Mouse (Mus musculus) megakaryocyte, embryonic 14.5 days (primary cell): ENCODE data around the gene Tyk2. TPM values are rescaled to one million over a fixed set of nuclear protein-coding genes. Genes with fewer than 3 reads are reported as not detected.

ENCODE experiments used
- H3K27me3 ChIP-seq: replicated peaks from 2 replicates; pipeline ENCODE3; 2012; ENCODE audit warnings: inconsistent platforms
- H3K36me3 ChIP-seq: replicated peaks from 2 replicates; pipeline ENCODE3; 2012; ENCODE audit warnings: low read length, inconsistent platforms, mixed read lengths
- H3K4me1 ChIP-seq: 2 replicates; pipeline ENCODE4 v1.6.1; 2012; ENCODE audit warnings: inconsistent platforms
- H3K4me3 ChIP-seq: replicated peaks from 2 replicates; pipeline ENCODE3; 2012; ENCODE audit warnings: moderate library complexity, mild to moderate bottlenecking, inconsistent platforms
- H3K9me3 ChIP-seq: 2 replicates; pipeline ENCODE4 v1.6.1; 2012; ENCODE audit warnings: inconsistent platforms
- FLI1 ChIP-seq: IDR thresholded peaks from 2 replicates; pipeline ENCODE4 v1.6.1; 2012; ENCODE audit warnings: low read length, inconsistent platforms, mixed read lengths
- GATA1 ChIP-seq: IDR thresholded peaks from 3 replicates; pipeline ENCODE4 v1.6.1; 2012; ENCODE audit warnings: mixed read lengths, low read length, inconsistent platforms, borderline replicate concordance
- polyA plus RNA-seq: library from polyadenylated mRNA; stranded (reverse); fragments of >175 nt; gene quantifications from 2 replicates; pipeline ENCODE4 v1.2.3, GENCODE M21; 2012; ENCODE audit warnings: low replicate concordance; ENCODE audit not compliant: insufficient read depth

The Tyk2 gene
- polyA plus RNA-seq, 1 experiment, result 17.9 TPM

DNA sequence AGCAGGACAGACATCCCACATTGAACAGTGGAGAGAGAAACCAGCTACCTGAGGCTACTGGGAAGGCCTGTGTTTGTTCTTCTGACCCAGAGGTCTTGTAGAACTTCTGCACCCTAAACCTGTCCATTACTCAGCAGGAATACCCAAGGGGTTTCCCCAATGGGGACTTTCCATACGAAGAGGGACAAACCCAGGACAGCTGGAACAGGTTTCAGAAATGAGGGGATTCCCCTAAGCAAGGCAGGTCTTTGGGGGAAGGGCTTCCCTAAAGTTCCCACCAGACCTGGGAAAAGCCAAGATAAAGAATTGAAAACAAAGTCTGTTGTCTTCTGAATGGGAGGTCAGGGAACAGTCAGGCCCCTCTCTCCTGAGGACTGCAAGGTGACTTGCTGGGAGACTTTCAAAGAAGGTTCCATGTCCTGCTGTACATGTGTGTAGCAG is 4.9 kb upstream of the Tyk2 start:
- TF ChIP-seq FLI1 (no peak), GATA1 (no peak)
- no peaks in the 10 kb centered on the region for H3K27me3 ChIP-seq
- H3K9me3 ChIP-seq, result no peaks in the 10 kb centered on the region
- peak overlapping the region; percentile 82 for H3K4me3 ChIP-seq
- H3K36me3 ChIP-seq, result peaks cover 41% of the 10 kb centered on the region
- peaks cover 88% of the 10 kb centered on the region for H3K4me1 ChIP-seq

- Histone ChIP-seq H3K4me3 (peak overlapping the region; percentile 60), H3K36me3 (peaks cover 36% of the 10 kb centered on the region), H3K27me3 (no peaks in the 10 kb centered on the region), H3K9me3 (no peaks in the 10 kb centered on the region), H3K4me1 (peaks cover 94% of the 10 kb centered on the region)
- TF ChIP-seq GATA1, result no peak
- no peak for TF ChIP-seq FLI1
These were observed 4.4 kb upstream of the Tyk2 start for GRCm38 (mm10) chr9:21135329-21135890.

DNA sequence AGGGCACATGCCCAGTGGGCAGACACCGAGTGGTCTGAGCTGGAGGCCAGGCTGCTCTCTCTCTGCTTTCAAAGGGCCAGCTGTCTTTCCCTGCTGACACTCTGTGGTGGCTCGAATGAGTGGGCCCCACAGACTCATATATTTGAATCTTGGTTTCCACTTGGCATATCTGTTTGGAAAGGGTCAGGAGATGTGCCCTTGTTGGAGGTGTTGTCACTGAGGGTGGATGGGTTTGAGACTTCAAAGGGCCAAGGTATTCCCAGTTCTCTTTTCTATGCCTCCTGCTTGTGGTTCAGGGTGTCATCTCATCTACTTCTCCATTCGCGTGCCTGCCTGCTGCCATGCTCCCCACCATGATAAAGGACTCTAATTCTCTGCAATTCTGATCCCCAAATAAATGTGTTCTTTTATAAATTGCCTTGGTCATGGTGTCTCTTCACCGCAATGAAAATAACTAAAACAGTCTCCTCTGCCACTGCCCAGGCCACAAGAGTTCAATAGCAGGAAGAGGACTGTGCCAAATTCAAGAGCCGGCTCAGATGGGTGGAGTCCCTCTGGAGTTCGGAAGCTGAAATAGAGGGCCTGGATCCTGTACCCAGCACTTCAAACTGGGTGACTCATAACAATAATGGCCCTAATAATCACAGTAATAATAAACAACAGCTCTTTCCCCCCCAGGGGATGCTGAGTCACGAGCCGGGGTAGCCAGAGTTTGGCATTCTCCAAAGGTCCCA is 3.7 kb upstream of the Tyk2 start:
- no peaks in the 10 kb centered on the region for H3K27me3 ChIP-seq
- TF ChIP-seq GATA1, result no peak
- TF ChIP-seq FLI1, result no peak
- H3K4me3 ChIP-seq, result peak overlapping the region; percentile 23
- H3K36me3 ChIP-seq, result peaks cover 34% of the 10 kb centered on the region
- H3K4me1 ChIP-seq, result peaks cover 96% of the 10 kb centered on the region
- H3K9me3 ChIP-seq, result no peaks in the 10 kb centered on the region

DNA sequence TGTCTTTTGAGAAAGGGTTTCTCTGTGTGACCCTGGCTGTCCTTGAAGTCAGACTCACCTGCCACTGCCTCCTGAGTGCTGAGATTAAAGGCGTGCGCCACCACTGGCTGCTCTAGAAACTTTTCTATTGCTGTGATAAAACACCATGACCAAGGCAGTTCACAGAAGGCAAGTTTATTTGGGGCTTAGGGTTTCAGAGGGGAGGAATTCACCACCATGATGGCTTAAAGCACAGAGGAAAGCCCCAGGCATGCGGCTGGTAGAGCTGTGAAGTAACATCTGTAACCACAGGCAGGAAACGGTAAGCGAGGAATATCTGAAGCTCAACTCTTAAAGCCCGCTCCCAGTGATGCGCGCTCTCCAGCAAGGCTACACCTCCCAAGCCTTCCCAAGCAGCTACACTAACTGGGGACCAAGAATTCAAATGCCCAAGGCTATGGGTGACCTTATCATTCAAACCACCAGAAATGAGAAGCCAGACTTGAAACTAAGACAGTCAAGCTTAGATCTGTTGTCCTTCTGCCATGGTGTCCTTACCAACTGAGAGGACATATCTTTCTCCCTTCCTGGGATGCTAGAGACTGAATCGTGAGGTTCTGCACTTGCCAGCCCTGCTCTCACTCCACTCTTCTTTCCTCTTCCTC is 2.1 kb upstream of the Tyk2 start:
- H3K4me3 ChIP-seq, result peak overlapping the region; percentile 46
- TF ChIP-seq FLI1 (no peak), GATA1 (no peak)
- peaks cover 94% of the 10 kb centered on the region for H3K4me1 ChIP-seq
- no peaks in the 10 kb centered on the region for H3K27me3 ChIP-seq
- H3K36me3 ChIP-seq, result peaks cover 26% of the 10 kb centered on the region
- H3K9me3 ChIP-seq, result no peaks in the 10 kb centered on the region

- H3K36me3 ChIP-seq, result peaks cover 25% of the 10 kb centered on the region
- no peak for TF ChIP-seq GATA1
- no peak for TF ChIP-seq FLI1
- peaks cover 89% of the 10 kb centered on the region for H3K4me1 ChIP-seq
- H3K4me3 ChIP-seq, result peak overlapping the region; percentile 28
- H3K27me3 ChIP-seq, result no peaks in the 10 kb centered on the region
- H3K9me3 ChIP-seq, result no peaks in the 10 kb centered on the region
These were observed 1.2 kb upstream of the Tyk2 start for GRCm38 (mm10) chr9:21132102-21132775.

- no peaks in the 10 kb centered on the region for H3K27me3 ChIP-seq
- no peak overlapping the region for H3K4me3 ChIP-seq
- H3K9me3 ChIP-seq, result no peaks in the 10 kb centered on the region
- H3K36me3 ChIP-seq, result peaks cover 80% of the 10 kb centered on the region
- TF ChIP-seq FLI1 (no peak), GATA1 (no peak)
- H3K4me1 ChIP-seq, result peaks cover 53% of the 10 kb centered on the region
These were observed 4.8 kb downstream of the Tyk2 start for GRCm38 (mm10) chr9:21126259-21126627.

DNA sequence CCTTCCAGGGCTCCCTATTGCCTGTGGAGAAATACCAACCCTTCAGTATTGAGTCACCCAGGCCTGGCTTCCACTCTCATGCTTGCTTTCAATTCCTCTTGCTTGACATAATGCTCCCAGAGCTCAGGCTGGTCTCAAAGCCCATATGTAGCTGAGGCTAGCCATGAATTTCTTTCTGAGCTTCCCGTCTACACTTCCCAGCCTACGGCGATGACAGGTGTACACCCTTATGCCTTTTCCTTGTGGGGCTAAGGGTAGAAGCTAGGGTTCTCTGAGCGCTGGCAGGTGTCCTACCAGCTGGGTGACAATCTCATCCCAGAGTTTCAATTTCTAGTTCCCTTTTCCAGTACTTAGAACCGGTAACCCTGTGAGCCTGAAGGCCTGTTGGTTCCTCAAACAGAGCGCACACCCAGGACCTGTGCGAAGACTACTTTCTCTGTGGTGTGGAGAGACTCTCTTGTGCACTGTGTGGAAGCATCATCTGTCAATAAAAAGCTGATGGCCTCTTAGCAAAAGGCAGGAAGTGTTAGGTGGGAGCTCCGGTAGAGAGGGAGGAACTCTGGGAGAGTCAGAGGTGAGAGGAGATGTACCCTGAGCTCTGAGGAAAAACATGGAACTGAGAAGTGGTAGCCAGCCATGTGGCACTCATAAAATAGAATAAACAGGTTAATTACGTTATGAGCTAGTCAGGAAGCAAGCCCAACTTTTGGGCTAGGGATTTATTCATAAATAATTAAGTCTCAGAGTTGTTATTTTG is 5.4 kb downstream of the Tyk2 start:
- Histone ChIP-seq H3K4me3 (no peak overlapping the region), H3K27me3 (no peaks in the 10 kb centered on the region), H3K4me1 (peaks cover 47% of the 10 kb centered on the region), H3K36me3 (peaks cover 86% of the 10 kb centered on the region), H3K9me3 (no peaks in the 10 kb centered on the region)
- TF ChIP-seq FLI1, result no peak
- no peak for TF ChIP-seq GATA1

- Histone ChIP-seq H3K27me3 (no peaks in the 10 kb centered on the region), H3K9me3 (no peaks in the 10 kb centered on the region), H3K4me1 (peaks cover 39% of the 10 kb centered on the region), H3K36me3 (peaks cover 90% of the 10 kb centered on the region), H3K4me3 (no peak overlapping the region)
- TF ChIP-seq FLI1 (no peak), GATA1 (no peak)
These were observed 6.2 kb downstream of the Tyk2 start for GRCm38 (mm10) chr9:21124837-21125236.

DNA sequence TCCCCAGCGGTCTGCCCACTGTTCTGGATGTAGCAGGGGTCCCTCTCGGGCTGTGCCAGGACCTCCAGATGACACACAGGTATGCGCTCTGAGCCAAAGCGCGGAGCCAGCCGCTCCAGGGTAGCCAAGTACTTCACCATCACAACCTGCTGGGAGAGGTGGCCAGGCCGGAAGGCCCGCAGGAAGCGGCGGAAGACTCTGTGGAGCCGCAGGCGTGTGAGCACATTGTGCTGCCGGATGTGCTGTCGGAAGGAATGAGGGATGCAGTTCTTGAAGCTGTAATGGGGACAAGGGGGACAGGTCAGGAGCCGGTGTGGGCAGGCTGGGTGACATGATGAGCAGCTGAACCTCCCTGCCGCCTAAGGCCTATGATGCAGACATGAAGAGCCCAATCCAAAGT is 9.6 kb downstream of the Tyk2 start:
- H3K9me3 ChIP-seq, result no peaks in the 10 kb centered on the region
- peaks cover 88% of the 10 kb centered on the region for H3K36me3 ChIP-seq
- H3K4me3 ChIP-seq, result no peak overlapping the region
- no peaks in the 10 kb centered on the region for H3K27me3 ChIP-seq
- TF ChIP-seq GATA1 (no peak), FLI1 (no peak)
- H3K4me1 ChIP-seq, result peaks cover 13% of the 10 kb centered on the region
